10 mouse cellular contexts compared by ENCODE assay signal in genomic region chr11:95833631-95834142, GRCm38 (mm10). TPM values are rescaled to one million over a fixed set of nuclear protein-coding genes. Genes with fewer than 3 reads are reported as not detected.
A peak's percentile ranks its signal among the peaks of the same experiment; 100 is the strongest.
DNase-seq lines count a peak whose midpoint lies in the region; ATAC-seq and TF ChIP-seq lines count a peak whose summit lies in the region.
"Had no signal": no experiment of that assay in that cellular context is flagged by ENCODE, and none has a peak within 500 bp of the region (broad histone marks: within the 10 kb centered on the region; RNA-seq: fewer than 3 reads in every experiment).

No protein-coding gene starts in this region.

- H3K4me3 ChIP-seq in heart, embryonic 15.5 days: peak overlapping the region; percentile 13
- peak overlapping the region; percentile 6 for H3K4me3 ChIP-seq in testis, adult 2 months (ENCODE audit: control insufficient read depth, low read depth, low read length)
- H3K4me3 ChIP-seq in limb, embryonic 14.5 days (replicated peaks; ENCODE audit: low read length): no peak overlapping the region

- H3K9ac ChIP-seq in heart, embryonic 15.5 days: no peak overlapping the region
- no peak overlapping the region for H3K9ac ChIP-seq in limb, embryonic 14.5 days (ENCODE audit: low read depth, low read length, severe bottlenecking)

- H3K27me3 ChIP-seq in heart, embryonic 15.5 days: peaks cover 58% of the 10 kb centered on the region
- no peaks in the 10 kb centered on the region for H3K27me3 ChIP-seq in testis, adult 2 months (ENCODE audit: control insufficient read depth, insufficient read depth, low read length)
- H3K27me3 ChIP-seq in limb, embryonic 14.5 days (ENCODE audit: control insufficient read depth, insufficient read depth, low read length): peaks cover 79% of the 10 kb centered on the region

- no peak for TF ChIP-seq POLR2A in testis, adult 2 months (IDR thresholded peaks at IDR 0.05; ENCODE audit: control insufficient read depth, low read depth, low read length)
- no peak for TF ChIP-seq POLR2A in limb, embryonic 14.5 days (IDR thresholded peaks at IDR 0.05; ENCODE audit: borderline replicate concordance, extremely low read depth, insufficient read depth, insufficient read length)

- no peak for DNase-seq in heart, postnatal 36 days
- no peak for DNase-seq in testis, postnatal 14 days (ENCODE audit: low spot score)
- no peak for DNase-seq in limb, embryonic 14.5 days (ENCODE audit: low spot score)
- no peak for DNase-seq in embryo, embryonic 11 days
- no peak for DNase-seq in urinary bladder, postnatal 25 days (ENCODE audit: low spot score)
- no peak for DNase-seq in left cerebral cortex, postnatal 4 days
- DNase-seq: cerebellum, postnatal 36 days had no signal

- H3K36me3 ChIP-seq in heart, embryonic 15.5 days: no peaks in the 10 kb centered on the region
- no peaks in the 10 kb centered on the region for H3K36me3 ChIP-seq in testis, adult 2 months (ENCODE audit: control insufficient read depth, insufficient read depth, low read length)
- H3K36me3 ChIP-seq in limb, embryonic 14.5 days (ENCODE audit: control insufficient read depth, insufficient read depth, low read length): no peaks in the 10 kb centered on the region

- peak overlapping the region; percentile 42 for H3K4me2 ChIP-seq in heart, embryonic 15.5 days
- no peak overlapping the region for H3K4me2 ChIP-seq in limb, embryonic 14.5 days (replicated peaks; ENCODE audit: low read depth, low read length, severe bottlenecking)

- peaks cover 76% of the 10 kb centered on the region for H3K4me1 ChIP-seq in heart, embryonic 15.5 days (replicated peaks)
- H3K4me1 ChIP-seq in testis, adult 2 months (ENCODE audit: control insufficient read depth, insufficient read depth, low read length): peaks cover 9% of the 10 kb centered on the region
- H3K4me1 ChIP-seq in limb, embryonic 14.5 days (ENCODE audit: control insufficient read depth, insufficient read depth, low read length): peaks cover 28% of the 10 kb centered on the region

- WGBS in heart, embryonic 15.5 days: 23% methylated on average over 18 of the region's 18 CpGs
- 8% methylated on average over 18 of the region's 18 CpGs for WGBS in limb, embryonic 14.5 days

- H3K27ac ChIP-seq in heart, embryonic 15.5 days: 0 out of 2 replicates have a peak overlapping the region, but pooled peaks have one; percentile 8
- no peak overlapping the region for H3K27ac ChIP-seq in testis, adult 2 months (ENCODE audit: control insufficient read depth, insufficient read depth, low read depth, low read length)
- H3K27ac ChIP-seq in limb, embryonic 14.5 days (replicated peaks; ENCODE audit: low read depth, low read length): no peak overlapping the region

- intact Hi-C loops in heart, postnatal 36 days (cut with DNase I): no loop called here
- intact Hi-C loops in left cerebral cortex, postnatal 4 days (cut with DNase I): no loop called here

- no peaks in the 10 kb centered on the region for H3K9me3 ChIP-seq in heart, embryonic 15.5 days (replicated peaks)
- H3K9me3 ChIP-seq in limb, embryonic 14.5 days (ENCODE audit: control insufficient read depth, low read length): no peaks in the 10 kb centered on the region

- no peak for TF ChIP-seq CTCF in testis, adult 2 months (IDR thresholded peaks at IDR 0.05; ENCODE audit: control insufficient read depth, insufficient read depth, insufficient replicate concordance, low read depth, low read length)

- no peak for ATAC-seq in heart, embryonic 15.5 days (replicated peaks; ENCODE audit: insufficient number of reproducible peaks, insufficient read depth, low FRiP score, low read depth)
- peak; percentile 25; the same call in 1 of the 2 replicates for ATAC-seq in limb, embryonic 14.5 days (ENCODE audit: low FRiP score, low read depth)
- ATAC-seq: Patski had no signal

RNA-seq across cellular contexts. Expression of gene Gngt2, which starts 3.3 kb away (rescaled TPM):
- 29.4 and 31.8 TPM in 2 replicates for polyA plus RNA-seq in heart, embryonic 15.5 days (2015; fragmentation: Nextera tagmentation; extraction: Ambion mirVana)
- total RNA-seq in heart, postnatal 36 days (2021): 10 to 100 TPM; 15.3 to 23.5 TPM
- 0.41 and 0.49 TPM in 2 replicates for polyA plus RNA-seq in testis, adult 2 months (2012; rRNA removed)
- polyA plus RNA-seq in limb, embryonic 14.5 days (2012; rRNA removed): 5.1 and 10.0 TPM in 2 replicates
- polyA plus RNA-seq in limb, embryonic 14.5 days (2014; fragmentation: Nextera tagmentation; extraction: Ambion mirVana): 12.4 and 14.0 TPM in 2 replicates
- 1 to 10 TPM in 1 of 2 experiments, under 1 TPM in 1; 0.72 to 1.8 TPM for total RNA-seq in left cerebral cortex, postnatal 4 days (2021)
- polyA plus RNA-seq: Patski had no signal

RNA-seq across cellular contexts. Expression of gene Abi3, which starts 8.6 kb away (rescaled TPM):
- polyA plus RNA-seq in heart, embryonic 15.5 days (2015; fragmentation: Nextera tagmentation; extraction: Ambion mirVana): 13.0 and 22.0 TPM in 2 replicates
- total RNA-seq in heart, postnatal 36 days (2021): 10 to 100 TPM in 1 of 2 experiments, 1 to 10 TPM in 1; 9.3 to 13.7 TPM
- 0.58 and 0.93 TPM in 2 replicates for polyA plus RNA-seq in testis, adult 2 months (2012; rRNA removed)
- polyA plus RNA-seq in limb, embryonic 14.5 days (2012; rRNA removed): 7.8 and 11.9 TPM in 2 replicates
- 2.5 and 5.5 TPM in 2 replicates for polyA plus RNA-seq in limb, embryonic 14.5 days (2014; fragmentation: Nextera tagmentation; extraction: Ambion mirVana)
- total RNA-seq in left cerebral cortex, postnatal 4 days (2021): 1 to 10 TPM; 1.5 to 1.9 TPM
- polyA plus RNA-seq: Patski had no signal

RNA-seq across cellular contexts. Expression of gene Phospho1, which starts 9.4 kb away (rescaled TPM):
- polyA plus RNA-seq in heart, embryonic 15.5 days (2015; fragmentation: Nextera tagmentation; extraction: Ambion mirVana): 4.5 and 5.3 TPM in 2 replicates
- 100 to 1,000 TPM; 174 to 180 TPM for total RNA-seq in heart, postnatal 36 days (2021)
- polyA plus RNA-seq in testis, adult 2 months (2012; rRNA removed): 371 and 441 TPM in 2 replicates
- 35.5 and 59.3 TPM in 2 replicates for polyA plus RNA-seq in limb, embryonic 14.5 days (2012; rRNA removed)
- 2.4 and 2.5 TPM in 2 replicates for polyA plus RNA-seq in limb, embryonic 14.5 days (2014; fragmentation: Nextera tagmentation; extraction: Ambion mirVana)
- total RNA-seq in left cerebral cortex, postnatal 4 days (2021): 1 to 10 TPM; 2.4 to 3.1 TPM
